Mouse (Mus musculus): ENCODE measurements around the gene Gm20662.
A peak's percentile ranks its signal among the peaks of the same experiment; 100 is the strongest.

The Gm20662 gene

DNA sequence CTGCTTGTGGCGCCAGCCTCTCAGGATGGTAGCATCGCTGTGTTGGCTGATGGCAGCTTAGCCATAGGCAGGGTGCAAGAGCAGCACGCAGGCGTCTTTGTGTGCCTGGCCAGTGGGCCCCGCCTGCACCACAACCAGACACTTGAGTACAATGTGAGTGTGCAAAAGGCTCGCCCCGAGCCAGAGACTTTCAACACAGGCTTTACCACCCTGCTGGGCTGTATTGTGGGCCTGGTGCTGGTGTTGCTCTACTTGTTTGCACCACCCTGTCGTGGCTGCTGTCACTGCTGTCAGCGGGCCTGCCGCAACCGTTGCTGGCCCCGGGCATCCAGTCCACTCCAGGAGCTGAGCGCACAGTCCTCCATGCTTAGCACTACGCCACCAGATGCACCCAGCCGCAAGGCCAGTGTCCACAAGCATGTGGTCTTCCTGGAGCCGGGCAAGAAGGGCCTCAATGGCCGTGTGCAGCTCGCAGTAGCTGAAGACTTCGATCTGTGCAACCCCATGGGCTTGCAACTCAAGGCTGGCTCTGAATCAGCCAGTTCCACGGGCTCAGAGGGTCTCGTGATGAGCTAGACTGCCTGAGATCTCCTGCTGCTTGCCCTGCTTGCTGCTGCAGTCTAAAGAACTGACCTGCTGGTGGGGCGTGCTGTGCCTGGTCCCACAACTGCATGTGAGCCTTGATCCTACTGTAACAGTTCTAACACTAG lies 58.3 kb downstream of the Gm20662 start:
- no peak for DNase-seq (ENCODE audit: low read depth)

- no peak for DNase-seq (ENCODE audit: low read depth)
Measured at GRCm38 (mm10) chr9:108055061-108055460, 58.9 kb downstream of the Gm20662 start.

- DNase-seq (ENCODE audit: low read depth), result no peak
Measured at GRCm38 (mm10) chr9:108055661-108056237, 59.6 kb downstream of the Gm20662 start.

DNA sequence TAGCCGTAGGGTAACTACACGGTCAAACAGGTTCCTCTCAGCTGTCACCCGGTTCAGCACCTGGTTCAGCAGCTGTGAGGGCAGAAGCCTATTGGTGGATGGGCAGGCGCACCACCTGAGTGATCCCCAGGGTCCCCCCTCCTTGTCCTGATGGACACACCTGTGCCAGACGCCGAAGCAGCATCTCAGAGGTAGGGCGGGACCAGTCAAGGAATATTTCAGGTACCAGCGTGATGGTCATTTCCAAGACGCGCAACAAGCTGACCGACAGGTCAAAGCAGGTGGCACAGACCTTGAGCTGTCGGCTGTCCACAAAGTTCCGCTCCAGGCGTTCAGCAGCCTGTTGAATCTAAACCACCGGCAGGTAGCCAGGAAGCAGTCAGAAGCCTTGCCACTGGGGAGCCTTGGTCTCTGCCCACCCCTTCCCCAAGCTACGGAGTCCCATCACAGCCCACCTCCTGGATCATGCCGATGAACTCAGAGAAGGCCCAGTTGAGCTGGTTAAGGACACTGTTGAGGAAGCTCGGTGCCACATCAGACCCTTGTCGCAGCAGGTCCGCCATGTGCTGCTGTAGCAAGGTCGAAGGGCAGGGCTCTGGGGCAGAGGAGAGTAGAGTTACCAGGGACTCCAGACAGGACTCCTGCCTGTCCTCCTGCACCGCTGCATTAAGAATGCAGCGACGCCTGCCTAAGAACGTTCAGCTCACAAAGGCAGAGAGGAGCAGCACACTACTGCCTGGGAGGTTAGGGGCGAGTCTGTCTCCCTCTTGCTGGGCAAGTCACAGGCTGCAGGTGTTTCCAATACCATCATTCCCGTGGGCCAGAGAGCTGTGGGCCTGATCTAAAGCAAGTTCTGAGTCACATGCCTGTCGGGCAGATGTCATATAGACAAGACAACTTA lies 60.5 kb downstream of the Gm20662 start:
- no peak for DNase-seq (ENCODE audit: low read depth)

DNA sequence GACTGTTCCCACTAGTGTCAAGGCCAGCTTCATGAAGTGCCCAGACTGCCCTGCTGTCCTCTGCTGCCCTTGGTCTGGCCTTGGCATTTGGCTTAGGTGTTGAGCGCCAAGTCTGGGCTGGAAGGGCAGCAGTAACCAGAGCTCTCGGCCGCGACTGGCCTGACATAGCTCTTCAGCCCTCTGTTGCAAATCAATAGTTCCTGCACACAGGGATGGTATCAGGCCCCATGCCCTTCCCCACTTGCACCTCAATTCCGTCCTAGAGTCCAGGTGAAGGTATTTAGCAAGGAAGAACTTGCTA lies 61.1 kb downstream of the Gm20662 start:
- no peak for DNase-seq (ENCODE audit: low read depth)

DNA sequence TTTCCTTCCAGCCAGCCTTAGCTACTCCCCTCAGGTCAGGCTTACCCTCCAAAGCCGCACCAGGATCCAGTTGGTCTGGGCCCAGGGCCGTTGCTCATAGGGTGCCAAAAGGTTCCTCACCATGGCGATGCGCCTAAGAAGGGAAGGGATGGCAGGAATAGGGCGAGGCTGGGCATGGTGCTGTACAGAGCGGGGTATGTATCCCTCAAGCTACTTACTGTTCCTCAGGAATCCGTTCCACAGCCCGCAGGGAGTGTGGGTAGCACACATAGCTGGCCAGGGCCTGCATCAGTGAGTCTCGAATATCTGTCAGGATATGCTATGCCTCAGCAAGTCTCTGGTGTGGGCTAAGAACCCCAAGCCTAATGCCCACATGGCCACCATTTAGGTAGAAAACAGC lies 62.1 kb downstream of the Gm20662 start:
- no peak for DNase-seq (ENCODE audit: low read depth)

DNA sequence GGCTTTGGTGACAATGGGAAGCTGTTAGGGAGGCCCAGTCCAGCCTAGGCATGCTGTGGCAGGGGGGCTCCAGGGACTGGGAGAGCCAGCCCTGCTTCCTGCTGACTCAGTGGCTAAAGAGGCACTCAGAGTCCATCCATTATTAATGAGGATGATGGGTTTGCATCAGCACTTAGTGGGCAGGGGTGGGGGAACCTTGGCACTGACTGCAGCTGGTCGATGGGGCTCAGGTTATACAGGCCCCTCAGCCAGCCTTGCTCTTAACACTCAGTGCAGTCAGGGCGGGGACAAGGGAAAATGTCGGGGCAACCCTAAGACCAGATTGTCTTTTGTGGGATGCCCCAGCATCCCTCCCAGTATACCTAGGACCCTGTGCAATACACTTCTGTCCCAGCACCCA lies 66.0 kb downstream of the Gm20662 start:
- DNase-seq (ENCODE audit: low read depth), result no peak

DNA sequence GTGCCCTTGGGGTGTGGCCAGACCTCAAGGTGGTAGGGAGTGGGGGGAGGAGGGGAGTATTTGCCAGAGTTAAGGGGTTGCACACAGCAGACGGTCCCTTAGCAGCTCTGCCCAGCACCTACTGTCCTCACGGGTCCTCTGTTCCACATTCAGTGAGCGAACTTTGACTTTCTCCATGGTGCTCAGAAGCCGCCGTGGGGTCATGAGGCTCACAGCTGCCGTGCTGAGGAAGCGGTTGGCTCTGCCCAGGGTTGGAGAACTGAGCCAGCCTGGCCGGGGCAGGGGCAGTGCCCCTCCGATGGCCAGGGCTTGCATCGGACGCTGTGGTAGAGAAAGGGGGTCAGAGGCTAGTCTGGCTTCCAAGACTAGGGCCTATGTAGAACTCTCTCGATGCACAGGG lies 67.2 kb downstream of the Gm20662 start:
- DNase-seq (ENCODE audit: low read depth), result no peak

GRCm38 (mm10) chr9:108065491-108066011 lies 69.4 kb downstream of the Gm20662 start:
- peak; percentile 66 for DNase-seq (ENCODE audit: low read depth)

DNA sequence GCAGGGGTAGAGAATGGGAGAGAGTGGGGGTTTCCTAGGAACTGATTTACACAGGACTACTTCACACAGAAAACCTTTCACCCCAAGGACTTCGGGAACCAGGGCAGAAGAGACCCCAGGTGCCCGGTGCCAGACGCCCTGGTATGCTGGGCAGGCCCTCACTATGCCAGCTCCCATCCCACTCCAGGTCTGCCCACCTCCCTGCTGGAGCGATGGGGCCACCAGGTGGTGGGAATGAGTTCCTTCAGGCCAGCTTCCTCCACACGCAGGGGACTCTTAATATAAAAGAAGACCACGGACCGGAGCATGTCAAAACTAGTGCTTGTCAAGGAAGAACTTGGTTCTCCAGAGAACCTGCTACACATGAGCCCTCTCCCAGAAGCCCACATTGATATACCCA lies 71.0 kb downstream of the Gm20662 start:
- no peak for DNase-seq (ENCODE audit: low read depth)

DNA sequence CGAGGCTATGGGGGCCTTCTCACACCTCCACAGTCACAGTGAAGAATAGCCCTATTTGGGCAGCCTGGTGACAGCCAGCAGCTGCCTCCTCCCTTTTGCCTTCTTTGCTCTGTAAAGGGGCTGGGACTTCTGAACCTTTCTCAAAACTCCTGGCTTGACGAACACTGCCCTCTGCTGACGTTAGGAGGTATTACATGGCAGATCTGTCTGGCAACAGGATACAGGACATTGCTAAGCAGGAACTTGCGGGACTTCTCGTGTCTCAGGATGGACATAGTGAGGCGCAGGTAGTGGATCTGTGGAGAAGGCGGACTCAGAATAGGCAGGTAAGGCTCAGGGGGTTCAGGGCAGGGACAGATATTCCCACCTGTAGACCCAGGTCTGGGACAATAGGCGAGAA lies 71.8 kb downstream of the Gm20662 start:
- peak; percentile 92 for DNase-seq (ENCODE audit: low read depth)

- no peak for DNase-seq (ENCODE audit: low read depth)
Measured at GRCm38 (mm10) chr9:108069007-108069406, 72.9 kb downstream of the Gm20662 start.

GRCm38 (mm10) chr9:108069529-108069928 lies 73.4 kb downstream of the Gm20662 start:
- DNase-seq (ENCODE audit: low read depth), result no peak

DNA sequence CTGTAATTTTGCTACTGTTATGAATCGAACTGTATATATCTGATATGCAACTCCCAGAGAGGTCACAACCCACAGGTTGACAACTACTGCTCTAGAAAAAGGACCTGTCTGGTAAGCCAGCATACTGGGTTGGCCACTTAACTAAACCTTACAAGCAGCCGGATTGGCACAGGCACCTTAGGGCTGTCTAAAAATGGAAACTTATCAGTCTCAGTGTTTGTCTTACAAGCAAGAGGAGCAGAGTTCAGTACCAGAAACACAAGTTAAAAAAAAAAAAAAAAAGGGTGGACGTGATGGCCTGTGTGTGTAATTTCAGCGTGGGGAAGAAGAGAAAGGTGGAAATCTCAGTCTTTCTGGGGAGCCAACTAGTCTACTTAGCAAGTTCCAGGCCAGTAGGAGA lies 75.7 kb downstream of the Gm20662 start:
- no peak for DNase-seq (ENCODE audit: low read depth)

GRCm38 (mm10) chr9:108072481-108072924 lies 76.4 kb downstream of the Gm20662 start:
- DNase-seq (ENCODE audit: low read depth), result no peak

DNA sequence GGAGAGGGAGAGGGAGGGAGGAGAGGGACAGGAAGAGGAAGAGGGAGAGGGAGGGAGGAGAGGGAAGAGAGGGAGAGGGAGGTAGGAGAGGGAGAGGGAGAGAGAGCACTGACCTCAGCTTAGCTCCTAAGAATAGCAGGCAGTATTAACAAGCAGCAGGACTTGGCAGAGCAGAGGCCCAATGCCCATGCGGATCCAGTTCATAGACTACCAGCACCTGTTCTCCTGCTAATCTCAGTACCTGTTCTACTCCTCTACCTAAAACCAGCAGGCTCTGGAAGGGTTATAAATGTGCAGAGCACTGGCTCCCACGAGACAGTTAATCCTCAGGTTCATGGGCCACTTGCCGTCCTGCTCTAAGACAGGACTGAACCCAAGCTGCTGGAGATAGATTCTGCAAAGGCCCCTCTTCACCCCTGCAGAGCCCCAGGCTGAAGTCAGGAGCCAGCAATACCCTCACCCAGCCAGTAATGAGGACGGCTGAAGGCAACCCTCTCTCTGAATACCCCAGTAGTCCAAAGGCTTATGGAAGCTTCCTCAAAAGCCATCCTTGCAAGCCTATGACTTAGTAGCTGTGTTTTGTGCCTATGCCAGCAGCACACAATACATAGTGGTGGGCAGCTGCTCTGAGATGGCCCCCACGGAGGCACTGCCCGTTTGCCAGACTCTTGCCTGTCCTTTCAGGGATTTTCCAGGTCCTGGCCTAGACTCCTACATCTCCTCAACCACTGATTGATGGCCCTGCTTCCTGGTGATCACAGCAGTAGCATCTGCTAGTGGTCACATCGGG lies 77.2 kb downstream of the Gm20662 start:
- DNase-seq (ENCODE audit: low read depth), result no peak

DNA sequence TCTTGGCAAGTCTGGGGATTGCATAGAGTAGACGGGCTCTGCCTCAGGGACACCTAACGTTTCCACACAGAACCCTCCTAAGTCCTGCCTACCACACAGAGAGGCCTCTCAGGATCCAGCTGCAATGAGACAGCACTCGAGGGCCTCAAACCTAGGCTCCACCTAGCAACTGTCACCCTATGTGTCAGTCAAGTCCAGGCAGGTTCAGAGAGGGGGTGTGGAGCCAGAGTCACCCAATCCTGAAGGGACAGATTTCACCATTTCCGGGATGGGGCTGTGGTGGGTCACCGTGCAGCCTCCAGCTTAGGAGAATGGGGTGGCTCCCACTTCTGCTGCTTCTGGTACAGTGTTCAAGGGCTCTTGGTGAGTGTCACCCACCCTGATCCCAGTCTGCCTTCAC lies 84.0 kb downstream of the Gm20662 start, which contains the start of gene Mst1:
Mst1 (plus strand) TSS at position 269 of the 400 bp plus-strand sequence.
- no peak for DNase-seq (ENCODE audit: low read depth)

DNA sequence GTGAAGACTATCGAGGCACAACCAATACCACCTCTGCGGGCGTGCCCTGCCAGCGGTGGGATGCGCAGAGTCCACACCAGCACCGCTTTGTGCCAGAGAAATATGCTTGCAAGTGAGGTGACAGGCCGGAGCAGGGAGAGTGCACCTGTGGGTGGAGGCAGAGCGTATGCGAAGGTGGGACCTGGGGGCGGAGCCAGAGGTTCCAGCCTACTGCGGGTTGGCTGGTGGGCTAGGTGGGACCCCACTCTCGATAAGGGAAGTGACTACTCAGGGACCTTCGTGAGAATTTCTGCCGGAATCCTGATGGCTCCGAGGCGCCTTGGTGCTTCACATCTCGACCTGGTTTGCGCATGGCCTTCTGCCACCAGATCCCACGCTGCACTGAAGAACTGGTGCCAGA lies 86.4 kb downstream of the Gm20662 start:
- no peak for DNase-seq (ENCODE audit: low read depth)

DNA sequence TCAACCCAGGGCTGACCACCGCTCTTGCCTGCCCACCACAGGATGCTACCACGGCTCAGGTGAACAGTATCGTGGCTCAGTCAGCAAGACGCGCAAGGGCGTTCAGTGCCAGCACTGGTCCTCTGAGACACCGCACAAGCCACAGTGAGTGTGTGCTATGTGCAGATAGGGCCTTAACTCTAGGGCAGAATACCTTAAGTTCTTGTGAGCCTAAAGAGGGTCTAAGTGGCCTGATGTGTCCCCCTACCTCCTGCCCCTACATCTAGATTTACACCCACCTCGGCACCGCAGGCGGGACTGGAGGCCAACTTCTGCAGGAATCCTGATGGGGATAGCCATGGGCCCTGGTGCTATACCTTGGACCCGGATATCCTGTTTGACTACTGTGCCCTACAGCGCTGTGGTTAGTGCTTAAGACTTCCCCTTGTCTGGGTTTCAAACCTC lies 86.9 kb downstream of the Gm20662 start, which contains the start of gene Rnf123:
Rnf123 (minus strand) TSS at position 359 of the 444 bp plus-strand sequence.
- DNase-seq (ENCODE audit: low read depth), result no peak

DNA sequence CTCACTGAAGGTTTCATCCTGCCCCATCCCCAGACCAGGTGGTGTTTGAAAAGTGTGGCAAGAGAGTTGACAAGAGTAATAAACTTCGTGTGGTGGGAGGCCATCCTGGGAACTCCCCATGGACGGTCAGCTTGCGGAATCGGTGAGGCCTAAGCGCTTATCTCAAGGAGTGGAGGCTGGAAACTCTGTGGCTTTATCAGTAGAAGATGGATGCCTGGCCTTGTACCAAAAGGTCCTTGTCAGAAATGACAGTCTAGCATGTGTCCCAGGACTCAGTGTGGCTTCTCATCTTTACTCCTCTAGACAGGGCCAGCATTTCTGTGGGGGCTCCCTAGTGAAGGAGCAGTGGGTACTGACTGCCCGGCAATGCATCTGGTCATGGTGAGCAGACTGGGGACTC lies 87.4 kb downstream of the Gm20662 start:
- DNase-seq (ENCODE audit: low read depth), result no peak

DNA sequence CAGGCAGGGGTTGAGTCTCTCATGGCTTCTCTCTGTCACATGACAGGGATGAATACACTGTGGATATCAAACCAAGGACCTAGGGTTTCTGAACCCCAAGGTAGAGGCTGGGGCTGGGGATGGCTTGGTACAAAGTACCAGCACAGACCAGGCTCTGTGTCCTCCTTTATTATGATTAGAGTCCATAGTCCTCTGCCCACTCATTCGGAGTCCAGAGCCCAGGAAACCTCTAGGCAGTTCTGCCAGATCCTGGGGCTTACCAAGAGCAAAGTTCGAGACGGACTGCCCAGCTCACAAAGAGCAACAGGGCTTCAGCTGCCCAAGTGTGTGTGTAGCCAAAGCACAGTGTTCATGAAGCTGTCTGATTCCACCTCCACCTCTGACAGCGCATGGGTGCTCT lies 89.1 kb downstream of the Gm20662 start:
- no peak for DNase-seq (ENCODE audit: low read depth)

DNA sequence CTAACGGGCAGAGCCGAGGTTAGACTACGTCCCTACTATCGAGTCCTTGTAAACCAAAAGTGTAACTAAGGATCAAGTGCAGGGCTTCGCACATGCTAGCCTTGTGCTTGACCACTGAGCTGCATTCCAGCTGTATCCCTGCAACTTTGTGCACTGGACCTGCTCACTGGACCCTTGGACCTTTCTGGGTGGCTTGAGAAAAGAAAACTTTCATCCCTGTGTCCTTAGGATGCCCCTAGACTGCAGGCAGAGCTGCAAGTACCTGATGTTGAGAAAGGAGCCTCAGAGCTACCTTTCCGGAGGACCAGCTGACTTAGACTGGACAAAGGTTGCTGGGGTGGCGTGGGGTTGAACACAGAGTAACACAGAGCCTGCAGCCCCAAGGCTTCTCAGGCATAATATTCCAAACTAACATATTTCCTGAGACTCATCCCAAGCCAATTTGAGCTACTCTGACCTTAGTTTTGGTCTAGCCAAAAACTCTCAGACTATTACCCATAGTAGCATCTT lies 94.5 kb downstream of the Gm20662 start:
- DNase-seq (ENCODE audit: low read depth), result no peak

Measured in c-Kit-positive CD71-negative TER-119-negative erythroid progenitor cells, embryonic 14.5 days (primary cell).